Mouse (Mus musculus) liver, postnatal 0 days (tissue): ENCODE data around the gene Topors. TPM values are rescaled to one million over a fixed set of nuclear protein-coding genes. Genes with fewer than 3 reads are reported as not detected.

Source experiments
- ATAC-seq: fragments of 200-750 bp; cut with Nextera tagmentation; 2 replicates; pipeline ENCODE4 v1.8.0; 2017; ENCODE audit warnings: mild to moderate bottlenecking, moderate library complexity
- DNase-seq: peaks from one replicate; pipeline ENCODE4 v3.0.0-alpha.2; 2016
- H3K27ac ChIP-seq: fragments of 300-500 bp; sonication (generic); 2 replicates; pipeline ENCODE4 v1.5.1; 2014; ENCODE audit warnings: antibody characterized with exemption, moderate library complexity, mild to moderate bottlenecking, low read depth
- H3K27me3 ChIP-seq: fragments of 300-500 bp; sonication (generic); 2 replicates; pipeline ENCODE4 v1.6.1; 2014; ENCODE audit warnings: low read length, control low read depth, mixed read lengths; ENCODE audit not compliant: insufficient read depth
- H3K36me3 ChIP-seq: fragments of 300-500 bp; sonication (generic); replicated peaks from 2 replicates; pipeline ENCODE4 v1.6.1; 2014; ENCODE audit warnings: mild to moderate bottlenecking, control low read depth, low read length, moderate library complexity, mixed read lengths; ENCODE audit not compliant: insufficient read depth
- H3K4me1 ChIP-seq: fragments of 300-500 bp; sonication (generic); 2 replicates; pipeline ENCODE4 v1.6.1; 2014; ENCODE audit warnings: antibody characterized with exemption, mild to moderate bottlenecking, control low read depth; ENCODE audit not compliant: insufficient read depth
- H3K4me2 ChIP-seq: fragments of 300-500 bp; sonication (generic); 2 replicates; pipeline ENCODE4 v1.6.1; 2014; ENCODE audit warnings: low read depth, mild to moderate bottlenecking, low read length, moderate library complexity, mixed read lengths
- H3K4me3 ChIP-seq: fragments of 300-500 bp; sonication (generic); 2 replicates; pipeline ENCODE4 v1.5.1; 2014; ENCODE audit warnings: low read depth, low read length
- H3K9ac ChIP-seq: fragments of 300-500 bp; sonication (generic); replicated peaks from 2 replicates; pipeline ENCODE4 v1.6.1; 2014; ENCODE audit warnings: mild to moderate bottlenecking, moderate library complexity
- H3K9me3 ChIP-seq: fragments of 300-500 bp; sonication (generic); 2 replicates; pipeline ENCODE4 v1.6.1; 2016; ENCODE audit warnings: mild to moderate bottlenecking, control low read depth, low read length, mixed read lengths
- CTCF ChIP-seq: sonication (generic); IDR thresholded peaks from 2 replicates; pipeline ENCODE4 v1.5.1; 2016; ENCODE audit warnings: antibody characterized with exemption, low read depth
- EP300 ChIP-seq: IDR thresholded peaks from 2 replicates; pipeline ENCODE4 v1.6.1; 2016; ENCODE audit warnings: antibody characterized with exemption, low read depth, mild to moderate bottlenecking
- WGBS: fragments of 180-500 bp; shearing (Covaris S2); extraction: QIAGEN DNeasy Blood & Tissue Kit; methylation state at CpG from one replicate; pipeline ENCODE4 v1.1.7; 2014; ENCODE audit not compliant: insufficient replicate concordance; 5-methylcytosine and 5-hydroxymethylcytosine counted together
- polyA plus RNA-seq: library from polyadenylated mRNA; unstranded; fragments of >200 nt; fragmentation: Nextera tagmentation; extraction: Ambion mirVana; gene quantifications from 2 replicates; pipeline ENCODE4 v1.2.1, GENCODE M21; 2015

Topors gene
- polyA plus RNA-seq, 1 experiment from 2014 or later, result 12.0 TPM

- H3K4me1 ChIP-seq, result peaks cover 24% of the 10 kb centered on the region
- no peaks in the 10 kb centered on the region for H3K27me3 ChIP-seq
- H3K9me3 ChIP-seq, result no peaks in the 10 kb centered on the region
- TF ChIP-seq EP300 (no peak), CTCF (no peak)
- ATAC-seq, result no peak
- no peak overlapping the region for H3K9ac ChIP-seq
- H3K4me2 ChIP-seq, result no peak overlapping the region
- no peak overlapping the region for H3K4me3 ChIP-seq
- no peak overlapping the region for H3K27ac ChIP-seq
- no peak for DNase-seq
- H3K36me3 ChIP-seq, result peaks cover 41% of the 10 kb centered on the region
- 59% methylated on average over 1 of the region's 1 CpGs for WGBS
Observed at GRCm38 (mm10) chr4:40264321-40264720, 5.3 kb downstream of the Topors start.

GRCm38 (mm10) chr4:40254385-40255103 lies 15.1 kb downstream of the Topors start:
- Histone ChIP-seq H3K27ac (no peak overlapping the region), H3K27me3 (no peaks in the 10 kb centered on the region), H3K4me3 (no peak overlapping the region), H3K4me2 (no peak overlapping the region), H3K9ac (no peak overlapping the region), H3K9me3 (no peaks in the 10 kb centered on the region), H3K4me1 (no peaks in the 10 kb centered on the region), H3K36me3 (0 out of 2 replicates have a peak, but pooled peaks cover 3% of the 10 kb centered on the region)
- no peak for ATAC-seq
- no peak for TF ChIP-seq EP300
- TF ChIP-seq CTCF, result no peak
- 84% methylated on average over 8 of the region's 8 CpGs for whole genome bisulfite sequencing
- no peak for DNase-seq

GRCm38 (mm10) chr4:40253766-40254165 lies 15.9 kb downstream of the Topors start:
- DNase-seq (no peak), ATAC-seq (no peak)
- no peaks in the 10 kb centered on the region for H3K27me3 ChIP-seq
- H3K9ac ChIP-seq, result no peak overlapping the region
- H3K4me3 ChIP-seq, result no peak overlapping the region
- TF ChIP-seq CTCF (no peak), EP300 (no peak)
- H3K4me2 ChIP-seq, result no peak overlapping the region
- H3K9me3 ChIP-seq, result no peaks in the 10 kb centered on the region
- WGBS, result 76% methylated on average over 2 of the region's 2 CpGs
- H3K4me1 ChIP-seq, result no peaks in the 10 kb centered on the region
- H3K27ac ChIP-seq, result no peak overlapping the region
- H3K36me3 ChIP-seq, result no peaks in the 10 kb centered on the region

GRCm38 (mm10) chr4:40250984-40251383 lies 18.7 kb downstream of the Topors start:
- DNase-seq (no peak), ATAC-seq (no peak)
- H3K27ac ChIP-seq, result no peak overlapping the region
- no peaks in the 10 kb centered on the region for H3K36me3 ChIP-seq
- H3K9ac ChIP-seq, result no peak overlapping the region
- no peak overlapping the region for H3K4me2 ChIP-seq
- no peak overlapping the region for H3K4me3 ChIP-seq
- 76% methylated on average over 5 of the region's 5 CpGs for WGBS
- no peaks in the 10 kb centered on the region for H3K9me3 ChIP-seq
- H3K4me1 ChIP-seq, result no peaks in the 10 kb centered on the region
- H3K27me3 ChIP-seq, result no peaks in the 10 kb centered on the region
- no peak for TF ChIP-seq CTCF
- no peak for TF ChIP-seq EP300

GRCm38 (mm10) chr4:40244035-40244434 lies 25.6 kb downstream of the Topors start:
- H3K27me3 ChIP-seq, result no peaks in the 10 kb centered on the region
- no peaks in the 10 kb centered on the region for H3K36me3 ChIP-seq
- H3K27ac ChIP-seq, result no peak overlapping the region
- H3K4me1 ChIP-seq, result no peaks in the 10 kb centered on the region
- no peak overlapping the region for H3K4me2 ChIP-seq
- H3K9ac ChIP-seq, result no peak overlapping the region
- DNase-seq (no peak), ATAC-seq (no peak)
- H3K4me3 ChIP-seq, result no peak overlapping the region
- H3K9me3 ChIP-seq, result no peaks in the 10 kb centered on the region
- 29% methylated on average over 8 of the region's 8 CpGs for WGBS
- no peak for TF ChIP-seq EP300
- TF ChIP-seq CTCF, result no peak

- Histone ChIP-seq H3K27ac (no peak overlapping the region), H3K9me3 (no peaks in the 10 kb centered on the region), H3K4me3 (no peak overlapping the region), H3K36me3 (no peaks in the 10 kb centered on the region), H3K4me1 (peaks cover 3% of the 10 kb centered on the region), H3K4me2 (no peak overlapping the region), H3K27me3 (no peaks in the 10 kb centered on the region), H3K9ac (no peak overlapping the region)
- ATAC-seq, result no peak
- TF ChIP-seq EP300 (no peak), CTCF (no peak)
- no peak for DNase-seq
- WGBS, result 87% methylated on average over 4 of the region's 4 CpGs
Observed at GRCm38 (mm10) chr4:40243006-40243405, 26.6 kb downstream of the Topors start.
